Mouse (Mus musculus): ENCODE data around the gene Rdh11.
"Not testable (repeated sequence)": the region's sequence is repeated elsewhere in the genome, so short reads cannot be mapped to it uniquely, and the experiment has no call there.

The Rdh11 gene

DNA sequence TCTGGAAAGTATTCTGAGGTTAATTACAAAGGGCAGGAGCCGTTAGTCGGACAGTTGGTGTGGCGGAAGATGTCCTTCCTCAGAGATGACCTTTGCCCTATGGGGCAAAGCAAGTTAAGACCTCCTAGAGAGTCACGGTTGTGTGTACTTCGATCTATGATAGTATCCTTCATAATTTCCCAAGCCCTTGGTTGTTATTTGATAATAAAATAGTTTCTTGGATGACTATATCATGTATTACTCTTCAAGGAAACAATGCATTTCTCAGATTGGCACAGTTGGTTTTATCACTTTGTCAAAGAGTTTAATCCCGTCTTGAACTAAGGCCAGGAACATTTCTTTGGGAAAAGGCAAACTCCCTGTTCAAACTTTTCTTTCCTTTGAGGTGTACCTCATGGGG is at the start of gene Rdh11:
Gene Rdh11, minus strand, starts transcription at position 101 of the 400 bp plus-strand sequence.
- DNase-seq = no peak

DNA sequence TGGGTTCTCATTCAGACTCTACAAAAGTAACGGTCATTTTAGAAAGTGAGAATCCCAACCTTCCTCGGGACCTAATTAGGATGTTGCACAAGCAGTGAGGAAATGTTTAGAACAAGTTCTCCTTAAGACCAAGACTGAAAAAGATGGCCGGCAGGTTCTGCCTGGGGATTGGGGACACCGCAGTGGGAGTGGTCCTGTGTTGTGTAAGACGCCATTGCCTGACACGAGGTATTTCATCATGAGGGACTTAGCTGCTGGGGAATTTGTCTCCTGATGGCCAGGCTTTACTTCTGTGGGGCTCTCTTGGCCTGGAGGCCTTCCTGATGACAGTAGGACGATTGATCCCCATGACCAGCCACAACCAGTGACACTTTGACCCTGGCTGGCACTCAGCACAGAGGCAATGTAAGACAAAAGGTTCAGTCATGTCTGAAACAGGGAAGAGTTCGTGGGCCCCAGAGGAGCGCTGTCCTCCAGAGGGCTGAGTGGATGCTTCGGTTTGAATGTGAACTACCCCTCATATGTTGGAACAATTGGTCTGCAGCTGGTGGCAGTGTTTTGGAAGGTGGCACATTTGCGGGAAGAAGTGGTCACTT is 43.5 kb upstream of the Rdh11 start:
- DNase-seq = no peak

DNA sequence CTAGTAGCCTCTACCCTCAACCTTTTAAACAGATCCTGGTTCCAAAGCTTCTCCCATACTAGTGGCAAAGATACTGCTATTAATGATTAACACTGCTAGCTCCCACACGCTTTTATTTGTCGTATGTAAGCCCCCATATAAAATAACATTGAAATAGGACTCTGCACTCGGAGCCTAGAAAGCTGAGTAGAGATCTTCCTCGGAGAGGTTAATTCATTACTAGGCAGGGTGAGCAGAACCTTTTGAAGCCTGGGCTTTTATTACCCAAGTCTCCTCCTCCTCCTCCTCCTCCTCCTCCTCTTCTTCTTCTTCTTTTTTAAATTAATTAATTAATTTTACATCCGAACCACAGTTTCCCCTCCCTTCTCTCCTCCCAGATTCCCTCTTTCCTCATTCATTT is 25.4 kb upstream of the Rdh11 start:
- no peak for DNase-seq

DNA sequence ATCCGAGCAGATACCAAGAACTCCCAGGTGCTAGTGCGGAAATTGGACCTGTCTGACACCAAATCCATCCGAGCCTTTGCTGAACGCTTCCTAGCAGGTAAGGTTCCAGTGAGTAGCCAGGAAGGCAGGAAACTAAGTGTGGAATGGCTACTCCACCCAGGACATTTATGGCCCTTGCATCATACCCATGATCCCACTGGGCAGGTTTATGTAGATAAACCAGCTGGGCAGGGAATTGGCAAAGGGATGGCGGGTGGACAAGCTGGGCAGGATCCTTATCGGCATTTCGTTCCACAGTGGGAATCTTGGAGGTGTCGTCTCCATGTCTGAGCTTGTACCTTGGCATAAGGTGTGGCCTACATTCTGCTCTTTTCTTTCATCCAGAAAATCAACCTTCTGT is 19.4 kb upstream of the Rdh11 start:
- DNase-seq = no peak

DNA sequence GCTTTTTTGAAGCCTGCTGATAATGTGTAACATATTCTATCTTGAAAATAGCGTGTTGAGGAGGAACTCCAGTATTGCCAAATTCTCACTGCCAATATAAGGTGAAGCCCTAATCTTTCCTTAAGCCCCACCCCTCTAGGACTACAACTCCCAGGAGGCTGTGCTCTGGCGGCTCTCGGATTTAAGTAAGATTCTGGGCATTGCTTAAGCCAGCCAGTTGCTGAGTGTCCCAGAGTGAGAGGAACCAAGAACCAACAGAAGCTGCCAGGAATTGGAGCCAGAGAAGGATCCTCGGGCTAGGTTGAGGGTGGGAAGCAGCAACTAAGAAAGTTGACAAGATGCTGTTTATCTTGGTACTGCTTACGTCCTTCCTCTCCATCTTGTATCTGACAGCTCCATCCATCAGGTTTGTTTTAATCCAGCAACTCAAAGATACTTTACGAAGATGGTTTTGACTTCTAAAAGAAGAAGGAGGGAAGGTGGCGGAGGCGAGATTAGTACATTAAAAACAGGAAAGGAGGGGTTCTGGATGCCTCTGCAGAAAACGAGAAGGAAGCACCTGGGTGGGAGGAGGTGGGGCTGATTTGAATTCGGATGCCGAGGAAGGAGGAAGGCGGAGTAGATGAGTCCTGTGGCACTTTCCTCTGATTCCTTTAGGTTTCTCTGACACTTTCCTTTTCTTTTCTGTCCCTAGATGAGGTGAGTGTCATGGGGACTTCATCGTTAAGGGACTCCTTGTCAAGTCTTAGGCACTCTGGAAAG is 16.8 kb upstream of the Rdh11 start, which contains the start of gene Rdh12:
Gene Rdh12, plus strand, starts transcription at position 212 of the 762 bp plus-strand sequence.
- peak; percentile 9 to 24 for DNase-seq

DNA sequence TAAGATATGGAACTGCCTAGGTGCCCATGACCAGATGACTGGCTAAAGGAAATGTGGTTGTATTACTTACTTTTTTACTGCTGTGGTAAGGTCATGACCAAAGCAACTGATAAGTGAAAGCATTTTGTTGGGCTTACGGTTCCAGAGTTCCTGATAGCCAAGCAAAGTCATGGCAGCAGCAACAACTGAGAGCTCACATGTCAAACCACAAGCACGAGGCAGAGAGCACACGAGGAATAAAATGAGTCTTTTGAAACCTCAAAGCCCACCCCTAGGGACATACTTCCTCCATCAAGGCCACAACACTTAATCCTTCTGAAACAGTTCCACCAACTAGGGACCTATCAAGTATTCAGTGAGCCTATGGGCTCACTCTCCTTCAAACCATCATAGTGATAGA is 9.8 kb upstream of the Rdh11 start:
- no peak for DNase-seq

DNA sequence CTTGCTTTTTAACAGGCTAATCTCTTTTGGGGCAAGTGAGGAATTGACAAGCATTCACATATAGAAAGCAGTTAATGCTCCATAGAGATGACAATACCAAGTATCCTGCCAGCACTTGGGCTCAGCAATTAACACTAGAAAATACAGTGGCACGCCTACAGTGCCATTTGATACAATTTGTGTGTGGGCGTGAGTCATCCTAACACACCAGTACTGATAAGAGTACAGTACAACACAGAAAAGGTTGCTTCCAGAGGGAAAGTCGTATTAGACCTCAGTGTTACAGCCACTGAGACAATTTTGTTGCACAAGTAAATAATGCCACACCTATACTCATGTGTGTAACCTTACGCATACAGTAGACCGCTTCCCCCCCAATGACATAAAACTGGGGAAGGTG is 5.0 kb upstream of the Rdh11 start:
- DNase-seq = no peak

DNA sequence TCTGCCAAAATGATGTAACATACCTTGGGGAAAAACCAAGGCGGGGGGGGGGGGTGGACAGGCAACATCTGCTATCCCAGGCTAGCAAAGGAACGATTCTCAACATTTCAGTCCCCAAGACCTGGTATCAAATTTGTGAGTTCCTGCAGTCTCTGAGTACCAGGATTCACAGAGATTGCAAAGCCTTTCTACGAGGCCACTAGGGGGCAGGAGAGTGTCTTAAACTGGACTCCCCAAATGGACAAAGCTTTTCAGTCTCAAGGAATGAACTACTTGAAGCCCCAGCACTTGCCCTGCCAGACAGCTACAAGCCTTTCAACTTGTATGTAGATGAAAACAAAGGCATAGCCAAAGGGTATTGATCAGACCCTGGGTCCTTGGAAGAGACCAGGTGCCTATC is 1.3 kb upstream of the Rdh11 start:
- peak in 1 of 2 experiments; percentile 17 for DNase-seq

DNA sequence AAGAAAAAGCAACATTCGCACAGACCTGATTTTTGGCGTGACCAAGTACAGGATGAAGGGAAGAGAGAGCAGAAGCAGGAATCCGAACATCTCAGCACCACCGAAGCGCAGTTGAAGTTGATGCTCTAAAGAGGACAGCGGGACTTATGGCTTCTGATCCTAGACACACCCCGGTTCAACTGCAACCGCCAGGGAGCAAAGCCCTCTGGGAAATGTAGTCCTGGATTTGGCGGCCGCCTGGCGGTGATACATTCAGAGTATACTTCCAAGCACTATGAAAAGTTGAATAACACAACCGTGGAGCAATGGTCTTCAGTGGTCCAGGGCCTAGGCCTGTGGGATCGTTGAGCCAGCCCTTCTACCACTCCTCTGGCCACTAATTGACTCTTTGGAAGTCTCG is 392 bp downstream of the Rdh11 start:
- peak; percentile 63 to 73 for DNase-seq

DNA sequence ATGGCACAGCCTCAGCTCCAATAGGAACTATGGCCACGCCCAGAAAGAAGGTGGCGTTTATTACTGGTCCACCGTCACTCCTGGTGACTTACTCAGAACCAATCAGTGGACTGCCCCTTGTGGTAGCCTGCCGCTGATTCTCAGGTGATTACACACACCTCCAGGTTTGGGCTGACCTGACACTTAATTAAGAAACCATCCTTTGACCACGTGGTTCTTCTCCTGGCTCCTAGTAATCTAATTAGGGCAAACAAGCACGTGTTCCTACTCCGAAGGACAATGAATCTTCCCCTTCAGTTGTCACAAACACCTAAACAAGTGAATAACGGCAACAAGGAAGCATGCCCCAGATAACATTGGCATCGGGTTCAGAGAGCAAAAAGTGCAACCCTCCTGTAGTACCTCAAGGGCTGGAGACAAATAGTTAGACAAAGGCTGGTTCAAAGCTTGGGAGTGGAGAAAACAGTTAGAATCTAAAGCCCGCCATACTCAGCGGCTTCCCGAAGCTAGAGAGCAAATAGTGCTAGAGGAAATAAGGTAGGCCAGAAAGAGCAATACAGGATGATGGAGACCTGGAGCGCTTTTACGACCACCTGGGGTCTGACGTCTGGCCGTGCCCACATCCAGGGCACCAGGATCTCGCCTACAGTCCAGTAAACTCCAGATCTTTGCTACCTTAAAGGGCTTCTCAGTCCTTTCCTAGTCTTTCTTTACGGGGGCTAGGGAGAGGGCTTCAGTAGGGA is 991 bp downstream of the Rdh11 start:
- peak; percentile 27 to 53 for DNase-seq

DNA sequence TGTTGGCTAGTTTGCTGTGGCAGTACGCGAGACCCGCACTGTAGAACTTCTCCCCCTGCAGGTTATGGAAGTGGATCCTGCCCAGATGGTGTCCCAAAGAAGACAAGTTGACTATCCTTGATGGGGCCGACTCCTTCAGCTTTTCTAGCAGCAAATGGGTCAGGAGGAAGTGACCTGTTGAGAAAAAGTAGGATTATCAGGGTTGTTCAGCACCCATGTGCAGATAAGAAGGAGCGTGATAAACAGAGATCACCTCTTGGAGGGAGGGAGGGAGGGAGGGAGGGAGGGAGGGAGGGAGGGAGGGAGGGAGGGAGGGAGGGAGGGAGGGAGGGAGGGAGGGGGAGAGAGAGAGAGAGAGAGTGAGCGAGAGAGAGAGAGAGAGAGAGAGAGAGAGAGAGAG is 6.9 kb downstream of the Rdh11 start:
- DNase-seq = not testable (repeated sequence)

DNA sequence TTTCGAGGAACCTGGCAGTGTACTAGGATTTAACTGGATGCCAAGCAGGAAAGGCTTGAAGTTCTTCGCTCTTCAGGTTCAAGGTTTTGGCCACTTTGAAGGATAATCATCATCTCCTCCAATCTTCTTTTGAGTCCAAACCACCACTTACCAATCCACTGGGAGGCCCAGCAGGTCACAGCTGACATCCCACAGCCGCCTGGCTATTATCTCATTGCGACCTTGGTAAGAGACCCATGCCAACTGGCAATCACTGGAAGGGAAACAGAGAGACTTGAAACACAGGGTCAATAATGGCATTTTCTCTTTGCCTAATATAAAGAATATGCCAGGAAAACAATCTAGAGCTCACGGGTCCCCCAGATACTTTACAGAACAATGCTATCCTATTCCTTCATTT is 16.1 kb downstream of the Rdh11 start:
- no peak for DNase-seq

DNA sequence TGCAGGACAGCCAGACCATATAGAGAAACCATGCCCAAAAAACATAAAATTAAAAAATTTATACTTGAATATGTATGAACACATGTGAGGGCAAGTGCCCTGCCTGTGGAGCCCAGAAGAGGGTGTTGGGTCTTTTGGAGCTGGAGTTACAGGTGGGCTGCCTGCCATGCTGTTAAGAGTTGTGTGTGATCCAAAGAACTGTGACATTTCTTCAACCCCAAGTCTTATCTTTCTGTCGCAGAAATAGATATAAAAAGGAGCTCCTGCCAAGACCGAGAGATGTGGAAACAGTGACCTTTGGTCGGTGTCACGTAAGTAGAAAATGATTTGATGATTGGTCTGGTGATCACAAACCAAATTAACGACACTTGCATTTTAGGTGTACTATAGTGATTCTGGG is 18.4 kb downstream of the Rdh11 start:
- DNase-seq = no peak

DNA sequence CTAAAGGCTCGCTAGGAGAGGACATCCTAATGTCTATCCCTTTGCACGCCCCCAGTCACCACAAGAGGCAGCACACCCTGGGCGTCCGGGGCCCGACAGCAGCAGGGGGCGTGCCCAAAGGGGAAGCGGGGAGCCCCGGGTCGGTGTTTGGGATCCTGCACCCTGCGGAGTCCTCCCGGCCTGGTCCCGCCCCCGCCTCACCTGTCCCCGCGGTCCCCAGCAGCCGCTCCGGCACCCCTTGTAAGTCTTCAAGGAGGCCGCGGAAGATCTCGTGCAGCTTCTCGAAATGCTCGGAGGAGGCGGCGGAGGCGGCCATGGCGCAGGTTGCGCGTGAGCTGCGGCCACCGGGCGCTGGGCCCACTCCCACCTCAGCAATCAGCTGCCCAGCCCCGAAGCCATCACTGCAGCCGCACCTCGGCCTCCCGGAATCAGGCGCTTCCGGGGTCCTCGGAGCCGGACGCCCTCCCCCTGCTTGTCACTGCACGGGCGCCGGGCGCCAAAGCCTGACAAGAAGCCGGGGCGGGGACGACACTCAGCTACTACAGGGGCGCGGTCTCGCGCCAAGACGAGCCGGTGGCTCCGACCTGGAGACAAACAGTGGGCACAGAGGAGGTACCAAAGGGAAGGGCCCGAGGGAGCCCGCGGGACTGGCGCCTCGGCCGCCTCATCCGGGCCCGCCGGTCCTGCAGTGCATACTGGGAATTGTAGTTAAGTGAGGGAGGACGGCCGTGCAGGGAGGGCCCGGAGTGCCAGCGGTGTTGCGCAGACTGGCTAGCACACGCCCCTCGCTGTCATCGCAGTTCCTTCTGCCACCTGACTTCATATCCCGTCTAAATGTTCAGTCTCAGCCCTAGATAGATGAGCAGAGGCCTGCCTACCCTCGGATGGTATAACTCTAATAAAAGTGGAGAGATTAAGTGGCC is 19.8 kb downstream of the Rdh11 start, which contains the start of gene Vti1b:
Gene Vti1b, minus strand, starts transcription at position 649 of the 923 bp plus-strand sequence.
- peak; percentile 84 to 87 for DNase-seq

DNA sequence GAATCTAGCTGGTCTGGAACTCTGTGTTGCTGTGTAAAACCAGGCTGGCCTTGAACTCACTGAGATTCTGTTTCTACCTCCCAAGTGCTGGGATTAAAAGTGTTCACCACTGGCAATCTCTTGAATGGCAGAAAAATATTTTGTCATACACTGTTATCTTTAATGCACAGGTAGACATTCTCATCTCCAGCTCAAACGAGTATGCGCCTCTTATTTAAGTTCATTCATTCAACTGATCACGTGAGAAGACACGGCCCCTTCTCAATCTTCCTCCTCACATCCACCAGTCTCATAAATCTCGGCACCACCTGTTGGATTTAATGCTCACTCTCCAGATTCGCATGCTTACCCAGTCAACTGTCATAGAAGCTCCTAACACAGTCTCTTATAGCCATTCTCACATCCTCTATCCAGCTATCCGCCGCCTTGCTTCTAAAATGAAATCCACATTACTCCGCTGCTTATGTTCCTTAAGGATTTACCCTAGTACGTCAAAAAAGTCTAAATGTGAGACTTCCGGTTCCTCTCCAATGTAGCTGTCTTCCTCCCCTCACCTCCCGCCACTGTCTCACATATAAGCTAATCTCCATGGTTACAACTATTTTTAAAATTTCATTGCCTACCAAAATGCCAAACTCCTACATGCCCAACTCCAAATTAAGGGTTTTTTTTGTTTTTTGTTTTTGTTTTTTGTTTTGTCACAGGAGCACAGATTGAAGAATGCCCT is 20.7 kb downstream of the Rdh11 start:
- no peak for DNase-seq

DNA sequence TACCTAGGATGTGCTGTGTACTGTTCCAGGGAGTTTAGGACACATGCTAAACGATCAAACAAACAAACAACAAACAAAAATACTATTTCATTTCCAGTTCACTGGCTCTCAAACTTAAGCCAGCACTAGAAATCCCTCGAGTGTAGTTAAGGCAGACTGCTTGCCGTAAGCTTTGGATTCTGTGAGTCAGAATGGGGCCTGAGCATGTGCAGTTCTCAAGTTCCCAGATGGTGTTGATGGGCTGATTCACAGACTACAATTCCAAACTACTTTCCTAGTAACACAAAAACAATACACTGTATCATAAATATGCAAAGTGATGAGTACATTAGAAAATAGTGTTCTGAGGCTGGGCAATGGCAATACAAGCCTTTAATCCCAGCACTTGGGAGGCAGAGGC is 21.7 kb downstream of the Rdh11 start:
- DNase-seq = no peak

DNA sequence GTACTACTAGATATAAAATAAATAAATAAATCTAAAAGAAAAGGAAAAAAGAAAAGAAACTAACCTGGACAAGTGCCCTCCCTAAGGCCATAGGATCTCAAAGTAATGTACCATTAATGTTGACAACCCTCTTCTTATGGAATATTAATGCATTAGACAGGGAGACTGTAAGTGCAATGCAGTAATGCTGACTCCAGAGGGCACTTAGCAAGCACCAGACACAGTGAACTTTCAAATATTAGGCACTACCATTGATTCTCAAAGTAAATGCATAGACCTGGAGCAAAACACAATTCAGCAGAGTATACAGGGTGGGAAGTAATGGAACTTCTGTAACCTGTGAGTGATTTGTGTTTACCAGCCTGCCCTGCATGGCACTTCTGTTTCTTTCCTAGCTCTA is 22.9 kb downstream of the Rdh11 start:
- DNase-seq = no peak

DNA sequence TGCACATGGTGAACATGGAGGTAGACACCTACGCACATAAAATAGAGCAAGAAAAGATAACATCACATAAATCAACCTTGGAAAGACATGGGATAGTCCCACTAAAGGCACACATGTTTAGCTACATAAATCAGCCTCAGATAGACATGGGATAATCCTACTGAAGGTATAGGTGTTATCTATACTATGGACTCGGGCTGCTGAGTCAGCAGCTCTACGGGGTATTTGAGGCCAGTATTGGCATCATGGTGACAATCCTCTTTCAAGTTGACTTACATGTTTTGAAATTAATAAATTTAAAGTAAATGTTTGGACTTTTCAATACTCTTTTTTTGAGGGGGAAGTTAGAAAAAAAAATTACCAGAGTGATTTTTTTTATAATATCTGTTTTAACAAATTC is 29.2 kb downstream of the Rdh11 start:
- no peak for DNase-seq

DNA sequence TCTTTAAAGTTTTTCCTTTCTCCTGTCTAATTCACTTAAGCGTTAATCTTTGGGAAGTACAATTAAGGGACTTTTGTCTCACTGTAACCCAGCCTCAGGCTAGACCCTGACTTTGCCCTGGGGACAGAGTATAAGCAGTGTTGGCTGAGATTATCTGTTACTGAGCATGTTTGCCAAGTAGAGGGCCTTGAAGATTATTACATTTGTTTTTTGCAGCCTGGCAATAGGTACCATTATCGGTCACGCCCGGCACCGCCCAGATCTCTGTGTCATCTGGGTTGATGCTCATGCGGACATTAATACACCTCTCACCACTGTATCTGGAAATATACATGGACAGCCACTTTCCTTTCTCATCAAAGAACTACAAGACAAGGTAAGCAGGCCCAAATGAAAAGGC is 42.4 kb downstream of the Rdh11 start:
- DNase-seq = no peak

DNA sequence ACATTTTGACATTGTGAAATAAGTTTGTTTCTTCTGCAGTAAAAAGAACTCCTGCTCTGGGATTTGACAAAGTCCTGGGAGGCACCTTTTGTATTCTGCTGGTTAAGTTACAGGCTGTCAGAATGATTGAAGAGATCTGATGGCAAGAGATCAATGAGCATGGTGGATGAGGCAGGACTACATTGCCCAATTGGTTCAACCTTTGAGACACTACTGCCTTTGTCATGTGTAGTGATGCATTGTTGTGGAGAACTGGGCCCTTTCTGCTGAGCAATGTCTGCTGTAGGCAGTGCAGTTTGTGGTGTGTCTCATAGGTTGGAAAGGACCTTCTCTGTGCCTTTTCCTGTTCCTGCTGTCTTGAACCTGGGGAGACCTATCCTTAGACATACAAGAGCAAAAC is 50.7 kb downstream of the Rdh11 start:
- no peak for DNase-seq

DNA sequence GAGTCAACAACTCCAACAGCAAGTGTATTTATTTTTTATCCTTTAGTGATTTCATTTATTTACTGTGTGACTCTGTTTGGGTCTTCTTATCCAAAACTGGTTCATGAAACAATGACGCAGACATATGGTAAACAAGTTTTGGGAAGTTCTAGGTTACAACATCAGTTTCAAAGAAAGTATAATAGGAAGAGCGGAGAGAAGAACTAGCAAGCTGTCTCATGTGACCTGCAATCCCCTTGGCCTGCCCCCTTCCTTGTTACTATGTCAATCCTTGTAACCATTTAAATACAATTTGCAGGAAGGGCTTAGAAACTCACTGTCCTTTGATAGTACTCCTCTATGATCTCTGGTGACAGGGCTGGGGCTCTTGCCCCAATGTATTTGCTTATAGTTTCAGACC is 51.3 kb downstream of the Rdh11 start:
- DNase-seq = no peak

DNA sequence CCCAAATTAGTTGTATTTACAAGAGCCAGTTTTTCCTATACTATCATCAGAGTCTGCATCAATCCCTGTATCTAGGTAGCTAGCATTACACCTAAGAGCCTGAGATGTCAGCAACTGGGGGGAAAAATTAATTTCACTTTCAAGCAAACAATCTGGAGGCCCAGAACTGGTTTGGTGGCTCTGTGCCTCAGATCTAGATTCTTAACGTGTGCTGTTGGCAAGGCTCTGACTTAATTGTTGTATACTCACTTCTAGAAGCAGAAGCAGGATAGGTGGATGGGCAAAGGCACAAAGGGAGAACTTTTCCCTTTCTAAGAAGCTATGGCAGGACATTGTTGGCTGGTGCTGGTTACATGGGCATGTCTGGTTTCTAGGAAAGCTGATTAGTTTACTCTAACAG is 52.7 kb downstream of the Rdh11 start:
- no peak for DNase-seq
